Comparison of ENCODE assay signal across 7 mouse cellular contexts in the genomic region with DNA sequence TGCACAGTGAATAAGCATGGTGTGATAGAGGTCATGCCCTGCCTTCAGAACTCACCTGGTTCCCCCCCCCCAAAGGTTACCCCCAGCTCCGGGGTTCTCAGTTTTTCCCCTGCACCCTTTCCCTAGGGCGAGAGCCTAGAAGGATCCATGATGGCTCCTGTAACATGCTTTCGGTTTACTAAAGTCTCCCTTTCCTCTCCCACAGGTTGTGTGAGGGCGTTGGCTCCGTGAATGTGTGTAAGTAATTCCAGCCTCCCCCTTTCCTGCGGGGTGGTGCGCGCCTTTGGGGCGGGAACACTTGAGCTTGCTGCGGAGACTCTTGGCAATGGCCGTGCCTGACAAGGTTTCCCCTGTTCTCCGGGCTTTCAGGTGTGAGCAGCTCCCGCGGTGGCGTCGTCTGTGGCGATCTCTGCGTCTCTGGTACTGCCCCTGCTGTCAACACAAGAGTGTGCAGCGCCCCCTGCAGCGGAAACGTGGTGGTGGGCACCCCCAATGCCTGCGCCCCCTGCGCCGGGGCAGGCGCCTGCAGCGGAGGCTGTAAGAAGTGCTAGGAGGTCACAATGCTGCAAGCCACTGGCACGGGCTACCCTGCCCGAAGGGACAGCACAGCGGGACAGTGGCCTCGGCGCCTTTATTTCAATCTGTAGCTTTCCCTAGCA. TPM values are rescaled to one million over a fixed set of nuclear protein-coding genes. Genes with fewer than 3 reads are reported as not detected.
DNase-seq lines count a peak whose midpoint lies in the region; ATAC-seq and TF ChIP-seq lines count a peak whose summit lies in the region.

No protein-coding gene starts in this region.

- no peak for ATAC-seq in heart, embryonic 12.5 days (ENCODE audit: insufficient number of reproducible peaks, low FRiP score)
- peak; percentile 50; the same call in 1 of the 2 replicates for ATAC-seq in kidney, embryonic 15.5 days (replicated peaks; ENCODE audit: low FRiP score)
- ATAC-seq in limb, embryonic 15.5 days (ENCODE audit: insufficient number of reproducible peaks, low FRiP score, low TSS enrichment, low read depth): no peak
- no peak for ATAC-seq in midbrain, embryonic 14.5 days (ENCODE audit: low FRiP score, low TSS enrichment)

- peak overlapping the region; percentile 72 for H3K4me2 ChIP-seq in heart, embryonic 12.5 days
- H3K4me2 ChIP-seq in kidney, embryonic 15.5 days: peak overlapping the region; percentile 68
- H3K4me2 ChIP-seq in limb, embryonic 15.5 days: peak overlapping the region; percentile 55
- peak overlapping the region; percentile 68 for H3K4me2 ChIP-seq in midbrain, embryonic 14.5 days (ENCODE audit: low read length)

- no peaks in the 10 kb centered on the region for H3K36me3 ChIP-seq in heart, embryonic 12.5 days
- H3K36me3 ChIP-seq in kidney, embryonic 15.5 days: no peaks in the 10 kb centered on the region
- no peaks in the 10 kb centered on the region for H3K36me3 ChIP-seq in limb, embryonic 15.5 days
- H3K36me3 ChIP-seq in midbrain, embryonic 14.5 days (ENCODE audit: control insufficient read depth, insufficient read depth, low read length): no peaks in the 10 kb centered on the region
- no peaks in the 10 kb centered on the region for H3K36me3 ChIP-seq in testis, adult 2 months (ENCODE audit: control insufficient read depth, insufficient read depth, low read length)

- no peak overlapping the region for H3K9ac ChIP-seq in heart, embryonic 12.5 days
- H3K9ac ChIP-seq in kidney, embryonic 15.5 days: no peak overlapping the region
- H3K9ac ChIP-seq in limb, embryonic 15.5 days: no peak overlapping the region
- H3K9ac ChIP-seq in midbrain, embryonic 14.5 days (replicated peaks; ENCODE audit: low read length): peak overlapping the region; percentile 37; the same call in 1 of the 2 replicates

- no peaks in the 10 kb centered on the region for H3K9me3 ChIP-seq in heart, embryonic 12.5 days (replicated peaks)
- no peaks in the 10 kb centered on the region for H3K9me3 ChIP-seq in kidney, embryonic 15.5 days (replicated peaks)
- no peaks in the 10 kb centered on the region for H3K9me3 ChIP-seq in limb, embryonic 15.5 days
- no peaks in the 10 kb centered on the region for H3K9me3 ChIP-seq in midbrain, embryonic 14.5 days (ENCODE audit: control insufficient read depth, low read length)

- H3K27me3 ChIP-seq in heart, embryonic 12.5 days (replicated peaks): peaks cover 52% of the 10 kb centered on the region
- H3K27me3 ChIP-seq in kidney, embryonic 15.5 days: peaks cover 20% of the 10 kb centered on the region
- peaks cover 18% of the 10 kb centered on the region for H3K27me3 ChIP-seq in limb, embryonic 15.5 days
- H3K27me3 ChIP-seq in midbrain, embryonic 14.5 days (ENCODE audit: control insufficient read depth, insufficient read depth, low read length): no peaks in the 10 kb centered on the region; the same call in 1 of the 2 replicates
- no peaks in the 10 kb centered on the region for H3K27me3 ChIP-seq in testis, adult 2 months (ENCODE audit: control insufficient read depth, insufficient read depth, low read length)

- peak; percentile 50 to 59 for DNase-seq in adrenal gland, postnatal 36 days
- peak; percentile 22 for DNase-seq in embryo, embryonic 11.5 days (ENCODE audit: low read depth, low spot score)
- DNase-seq in midbrain, embryonic 14.5 days: peak; percentile 73

- TF ChIP-seq CTCF in testis, adult 2 months (IDR thresholded peaks at IDR 0.05; ENCODE audit: control insufficient read depth, insufficient read depth, insufficient replicate concordance, low read depth, low read length): peak; percentile 13; the same call in 1 of the 2 replicates

- H3K4me1 ChIP-seq in heart, embryonic 12.5 days (replicated peaks): peaks cover 11% of the 10 kb centered on the region
- peaks cover 18% of the 10 kb centered on the region for H3K4me1 ChIP-seq in kidney, embryonic 15.5 days
- peaks cover 12% of the 10 kb centered on the region for H3K4me1 ChIP-seq in limb, embryonic 15.5 days
- H3K4me1 ChIP-seq in midbrain, embryonic 14.5 days (ENCODE audit: control insufficient read depth, insufficient read depth, low read length): peaks cover 12% of the 10 kb centered on the region
- H3K4me1 ChIP-seq in testis, adult 2 months (ENCODE audit: control insufficient read depth, insufficient read depth, low read length): peaks cover 7% of the 10 kb centered on the region

- peak overlapping the region; percentile 34 for H3K4me3 ChIP-seq in heart, embryonic 12.5 days
- H3K4me3 ChIP-seq in kidney, embryonic 15.5 days (replicated peaks): peak overlapping the region; percentile 25
- peak overlapping the region; percentile 27 for H3K4me3 ChIP-seq in limb, embryonic 15.5 days
- peak overlapping the region; percentile 26 for H3K4me3 ChIP-seq in midbrain, embryonic 14.5 days (replicated peaks; ENCODE audit: low read depth, low read length)
- H3K4me3 ChIP-seq in testis, adult 2 months (ENCODE audit: control insufficient read depth, low read depth, low read length): peak overlapping the region; percentile 46

- WGBS in heart, embryonic 12.5 days: 13% methylated on average over 31 of the region's 31 CpGs
- 7% methylated on average over 31 of the region's 31 CpGs for WGBS in kidney, embryonic 15.5 days
- WGBS in limb, embryonic 15.5 days: 8% methylated on average over 31 of the region's 31 CpGs
- 10% methylated on average over 31 of the region's 31 CpGs for WGBS in midbrain, embryonic 14.5 days

- TF ChIP-seq POLR2A in testis, adult 2 months (IDR thresholded peaks at IDR 0.05; ENCODE audit: control insufficient read depth, low read depth, low read length): no peak

- H3K27ac ChIP-seq in heart, embryonic 12.5 days (ENCODE audit: poor library complexity, severe bottlenecking): no peak overlapping the region
- H3K27ac ChIP-seq in kidney, embryonic 15.5 days: no peak overlapping the region
- no peak overlapping the region for H3K27ac ChIP-seq in limb, embryonic 15.5 days
- H3K27ac ChIP-seq in midbrain, embryonic 14.5 days (replicated peaks; ENCODE audit: low read depth, low read length): no peak overlapping the region
- no peak overlapping the region for H3K27ac ChIP-seq in testis, adult 2 months (ENCODE audit: control insufficient read depth, insufficient read depth, low read depth, low read length)

RNA-seq across cellular contexts. Expression of gene Krt86, which starts 5.9 kb away (rescaled TPM):
- not detected for total RNA-seq in adrenal gland, postnatal 36 days (2021)
- not detected in 2 replicates for polyA plus RNA-seq in heart, embryonic 12.5 days (2016; fragmentation: Nextera tagmentation; extraction: Ambion mirVana)
- not detected in 2 replicates for polyA plus RNA-seq in kidney, embryonic 15.5 days (2015; fragmentation: Nextera tagmentation; extraction: Ambion mirVana)
- polyA plus RNA-seq in limb, embryonic 15.5 days (2015; fragmentation: Nextera tagmentation; extraction: Ambion mirVana): 0.27 and 0.28 TPM in 2 replicates
- 0.11 and 0.12 TPM in 2 replicates for polyA plus RNA-seq in midbrain, embryonic 14.5 days (2014; fragmentation: Nextera tagmentation; extraction: Ambion mirVana)
- polyA plus RNA-seq in testis, adult 2 months (2012; rRNA removed): 0.12 and 0.29 TPM in 2 replicates

RNA-seq across cellular contexts. Expression of gene Krt83, which starts 12.2 kb away (rescaled TPM):
- not detected for total RNA-seq in adrenal gland, postnatal 36 days (2021)
- not detected in 2 replicates for polyA plus RNA-seq in heart, embryonic 12.5 days (2016; fragmentation: Nextera tagmentation; extraction: Ambion mirVana)
- polyA plus RNA-seq in kidney, embryonic 15.5 days (2015; fragmentation: Nextera tagmentation; extraction: Ambion mirVana): not detected in 2 replicates
- 0.58 and 1.7 TPM in 2 replicates for polyA plus RNA-seq in limb, embryonic 15.5 days (2015; fragmentation: Nextera tagmentation; extraction: Ambion mirVana)
- polyA plus RNA-seq in midbrain, embryonic 14.5 days (2014; fragmentation: Nextera tagmentation; extraction: Ambion mirVana): not detected in 2 replicates
- polyA plus RNA-seq in testis, adult 2 months (2012; rRNA removed): 0.07 TPM in 1 of 2 replicates, not detected in the other

RNA-seq across cellular contexts. Expression of gene Krt81, which starts 15.6 kb away (rescaled TPM):
- total RNA-seq in adrenal gland, postnatal 36 days (2021): not detected
- not detected in 2 replicates for polyA plus RNA-seq in heart, embryonic 12.5 days (2016; fragmentation: Nextera tagmentation; extraction: Ambion mirVana)
- not detected in 2 replicates for polyA plus RNA-seq in kidney, embryonic 15.5 days (2015; fragmentation: Nextera tagmentation; extraction: Ambion mirVana)
- polyA plus RNA-seq in limb, embryonic 15.5 days (2015; fragmentation: Nextera tagmentation; extraction: Ambion mirVana): 0.35 and 1.3 TPM in 2 replicates
- polyA plus RNA-seq in midbrain, embryonic 14.5 days (2014; fragmentation: Nextera tagmentation; extraction: Ambion mirVana): not detected in 2 replicates
- polyA plus RNA-seq in testis, adult 2 months (2012; rRNA removed): not detected in 2 replicates

RNA-seq across cellular contexts. Expression of gene Krt88, which starts 31.6 kb away (rescaled TPM):
- not detected for total RNA-seq in adrenal gland, postnatal 36 days (2021)
- polyA plus RNA-seq in heart, embryonic 12.5 days (2016; fragmentation: Nextera tagmentation; extraction: Ambion mirVana): not detected in 2 replicates
- 0.17 and 0.18 TPM in 2 replicates for polyA plus RNA-seq in kidney, embryonic 15.5 days (2015; fragmentation: Nextera tagmentation; extraction: Ambion mirVana)
- not detected in 2 replicates for polyA plus RNA-seq in limb, embryonic 15.5 days (2015; fragmentation: Nextera tagmentation; extraction: Ambion mirVana)
- not detected in 2 replicates for polyA plus RNA-seq in midbrain, embryonic 14.5 days (2014; fragmentation: Nextera tagmentation; extraction: Ambion mirVana)
- polyA plus RNA-seq in testis, adult 2 months (2012; rRNA removed): 189 and 195 TPM in 2 replicates

RNA-seq across cellular contexts. Expression of gene Gm49425, which starts 37.9 kb away (rescaled TPM):
- not detected for total RNA-seq in adrenal gland, postnatal 36 days (2021)
- not detected in 2 replicates for polyA plus RNA-seq in heart, embryonic 12.5 days (2016; fragmentation: Nextera tagmentation; extraction: Ambion mirVana)
- polyA plus RNA-seq in kidney, embryonic 15.5 days (2015; fragmentation: Nextera tagmentation; extraction: Ambion mirVana): not detected in 2 replicates
- polyA plus RNA-seq in limb, embryonic 15.5 days (2015; fragmentation: Nextera tagmentation; extraction: Ambion mirVana): 4.4 and 6.7 TPM in 2 replicates
- polyA plus RNA-seq in midbrain, embryonic 14.5 days (2014; fragmentation: Nextera tagmentation; extraction: Ambion mirVana): not detected in 2 replicates
- 0.25 TPM in 1 of 2 replicates, not detected in the other for polyA plus RNA-seq in testis, adult 2 months (2012; rRNA removed)

Comparison
In these comparisons a context has a peak if more than half of its experiments do, and no peak if none do; other contexts are left out.
1. DNase-seq: peak in every context shown above with its lines; median percentile 73 in midbrain, embryonic 14.5 days; 54 in adrenal gland, postnatal 36 days; 22 in embryo, embryonic 11.5 days.